Mouse (Mus musculus): ENCODE results near the gene Mydgf. TPM values are rescaled to one million over a fixed set of nuclear protein-coding genes. Genes with fewer than 3 reads are reported as not detected.

Gene Mydgf
- polyA plus RNA-seq, 1 experiment from 2014 or later, result 105 TPM

DNA sequence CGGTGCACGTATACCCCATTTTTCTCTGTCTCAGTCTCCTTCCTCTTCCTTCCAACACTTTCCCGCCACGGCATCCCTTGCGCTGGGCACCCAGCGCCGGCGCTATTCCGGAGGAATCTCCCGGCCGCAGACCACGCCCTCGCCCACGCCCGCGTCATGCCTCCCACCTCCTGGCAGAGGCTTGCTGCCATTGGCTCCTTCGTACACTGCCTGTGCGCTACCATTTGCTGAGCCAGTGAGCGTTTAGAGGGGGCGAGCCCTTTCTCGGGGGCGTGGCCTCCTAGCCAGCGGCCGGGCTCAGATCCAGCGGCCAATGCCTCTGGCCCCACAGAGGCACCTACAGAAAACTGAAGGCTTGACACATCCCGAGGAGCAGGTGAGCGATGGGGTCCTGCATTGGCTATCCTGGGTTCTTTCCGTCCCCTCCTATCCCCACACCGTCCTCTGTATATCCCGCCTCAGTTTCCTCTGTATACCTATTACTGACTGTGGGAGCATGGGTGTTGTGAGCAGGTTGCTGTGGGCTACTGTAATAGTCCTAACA is 21.4 kb downstream of the Mydgf start, which contains the start of gene Tnfaip8l1:
Gene Tnfaip8l1 (plus strand): TSS at position 247 of the 544 bp plus-strand sequence.
- H3K27me3 ChIP-seq (replicated peaks), result peaks cover 13% of the 10 kb centered on the region
- H3K9me3 ChIP-seq, result no peaks in the 10 kb centered on the region
- no peak within 1 kb of the TSS for H3K27ac ChIP-seq
- H3K4me2 ChIP-seq (replicated peaks), result peak within 1 kb of the TSS; percentile 88
- ATAC-seq, result peak; percentile 97
- peak within 1 kb of the TSS; percentile 45 for H3K4me3 ChIP-seq (replicated peaks)
- H3K4me1 ChIP-seq (replicated peaks), result peaks cover 27% of the 10 kb centered on the region
- no peaks in the 10 kb centered on the region for H3K36me3 ChIP-seq
- H3K9ac ChIP-seq, result peak within 1 kb of the TSS; percentile 37
- WGBS, result under 1% methylated on average over 30 of the region's 30 CpGs

- no peak for ATAC-seq
- Histone ChIP-seq H3K4me3 (replicated peaks) (no peak overlapping the region), H3K27ac (no peak overlapping the region), H3K9ac (no peak overlapping the region), H3K36me3 (no peaks in the 10 kb centered on the region), H3K27me3 (replicated peaks) (peaks cover 29% of the 10 kb centered on the region), H3K9me3 (no peaks in the 10 kb centered on the region), H3K4me2 (replicated peaks) (no peak overlapping the region), H3K4me1 (replicated peaks) (peaks cover 22% of the 10 kb centered on the region)
- 4% methylated on average over 9 of the region's 9 CpGs for WGBS
Observed at GRCm38 (mm10) chr17:56159729-56160128, 24.0 kb downstream of the Mydgf start.

- peaks cover 66% of the 10 kb centered on the region for H3K27me3 ChIP-seq (replicated peaks)
- H3K9ac ChIP-seq, result no peak overlapping the region
- no peak overlapping the region for H3K27ac ChIP-seq
- no peaks in the 10 kb centered on the region for H3K9me3 ChIP-seq
- peak; percentile 90 for ATAC-seq
- H3K4me1 ChIP-seq (replicated peaks), result peaks cover 10% of the 10 kb centered on the region
- no peaks in the 10 kb centered on the region for H3K36me3 ChIP-seq
- 27% methylated on average over 9 of the region's 9 CpGs for WGBS
- H3K4me2 ChIP-seq (replicated peaks), result no peak overlapping the region
- H3K4me3 ChIP-seq (replicated peaks), result no peak overlapping the region
Observed at GRCm38 (mm10) chr17:56153643-56154042, 30.1 kb downstream of the Mydgf start.

- 43% methylated on average over 2 of the region's 2 CpGs for WGBS
- H3K9ac ChIP-seq, result no peak overlapping the region
- H3K9me3 ChIP-seq, result no peaks in the 10 kb centered on the region
- H3K36me3 ChIP-seq, result no peaks in the 10 kb centered on the region
- H3K4me3 ChIP-seq (replicated peaks), result no peak overlapping the region
- H3K27me3 ChIP-seq (replicated peaks), result peaks cover 74% of the 10 kb centered on the region
- no peak for ATAC-seq
- no peak overlapping the region for H3K4me2 ChIP-seq (replicated peaks)
- no peak overlapping the region for H3K27ac ChIP-seq
- H3K4me1 ChIP-seq (replicated peaks), result peaks cover 10% of the 10 kb centered on the region
Observed at GRCm38 (mm10) chr17:56149897-56150296, 33.8 kb downstream of the Mydgf start.

DNA sequence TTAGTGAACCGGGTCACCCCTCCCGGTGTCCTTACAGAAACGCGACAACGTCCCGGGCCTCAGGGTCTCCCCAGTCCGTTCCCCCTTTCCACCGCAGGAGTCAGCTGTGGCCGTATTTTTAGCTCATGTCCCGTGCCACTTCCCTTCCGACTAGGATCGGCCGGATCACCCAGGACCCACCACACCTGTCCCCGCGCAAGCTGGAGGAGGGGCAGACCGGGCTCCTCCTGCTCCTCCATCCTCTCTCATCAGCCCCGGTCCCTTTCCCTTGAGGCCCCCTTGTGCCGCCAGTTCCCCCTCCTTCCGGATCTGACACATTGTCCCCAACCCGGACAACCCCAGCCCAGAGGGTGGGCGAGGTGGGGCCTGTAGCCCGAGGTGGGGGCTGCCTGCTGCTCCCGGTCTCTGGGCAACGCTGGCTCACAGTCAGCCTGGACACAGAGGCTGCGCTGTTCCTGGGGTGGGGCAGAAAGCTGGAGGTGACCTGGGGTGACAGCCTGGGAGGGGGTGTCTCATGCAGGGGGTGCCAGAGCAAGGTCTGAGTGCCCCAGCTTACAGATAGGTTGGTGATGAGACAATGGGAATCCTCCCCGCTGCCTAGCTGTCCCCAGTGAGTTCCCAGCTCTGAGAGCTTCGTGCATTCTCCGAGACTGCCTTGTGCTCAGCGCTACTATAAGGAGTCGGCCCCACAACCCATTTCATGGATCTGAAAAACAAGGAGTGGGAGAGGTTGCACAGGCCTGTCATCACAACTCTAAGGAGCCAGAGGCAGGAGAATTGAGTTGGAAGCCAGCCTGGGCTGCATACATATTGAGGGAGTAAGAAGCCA is 34.7 kb downstream of the Mydgf start:
- WGBS, result 2% methylated on average over 29 of the region's 30 CpGs
- Histone ChIP-seq H3K36me3 (no peaks in the 10 kb centered on the region), H3K27me3 (replicated peaks) (peaks cover 72% of the 10 kb centered on the region), H3K27ac (no peak overlapping the region), H3K9ac (no peak overlapping the region), H3K4me1 (replicated peaks) (peaks cover 10% of the 10 kb centered on the region), H3K9me3 (no peaks in the 10 kb centered on the region), H3K4me3 (replicated peaks) (peak overlapping the region; percentile 10), H3K4me2 (replicated peaks) (peak overlapping the region; percentile 54)
- no peak for ATAC-seq

DNA sequence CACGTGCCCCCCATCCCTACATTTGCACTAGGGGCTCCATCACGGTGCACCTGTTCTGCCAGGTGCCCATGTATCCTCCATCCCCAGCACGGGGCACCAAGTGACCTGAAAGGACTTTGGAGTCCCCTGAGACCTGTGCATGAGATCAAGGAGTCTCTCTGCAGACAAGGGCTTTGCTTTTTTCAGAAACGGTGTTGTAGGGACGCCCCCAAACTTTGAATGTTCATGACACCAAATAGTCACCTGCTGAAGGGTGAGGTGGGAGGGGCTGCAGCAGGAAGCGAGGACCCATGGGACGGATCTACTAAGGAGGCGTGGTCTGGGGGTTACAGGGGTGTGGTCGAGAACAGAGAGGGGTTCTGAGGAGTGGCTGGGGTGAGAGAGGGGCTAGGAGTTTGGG is 35.4 kb downstream of the Mydgf start:
- H3K9ac ChIP-seq, result no peak overlapping the region
- peaks cover 6% of the 10 kb centered on the region for H3K4me1 ChIP-seq (replicated peaks)
- H3K27me3 ChIP-seq (replicated peaks), result peaks cover 70% of the 10 kb centered on the region
- ATAC-seq, result no peak
- H3K4me3 ChIP-seq (replicated peaks), result 0 out of 2 replicates have a peak overlapping the region, but pooled peaks have one; percentile 10
- no peaks in the 10 kb centered on the region for H3K9me3 ChIP-seq
- no peak overlapping the region for H3K27ac ChIP-seq
- no peaks in the 10 kb centered on the region for H3K36me3 ChIP-seq
- H3K4me2 ChIP-seq (replicated peaks), result peak overlapping the region; percentile 54
- WGBS, result 19% methylated on average over 9 of the region's 9 CpGs

GRCm38 (mm10) chr17:56147420-56147819 is 36.3 kb downstream of the Mydgf start:
- Histone ChIP-seq H3K4me2 (replicated peaks) (no peak overlapping the region), H3K4me1 (replicated peaks) (peaks cover 7% of the 10 kb centered on the region), H3K36me3 (no peaks in the 10 kb centered on the region), H3K27me3 (replicated peaks) (peaks cover 78% of the 10 kb centered on the region), H3K9me3 (no peaks in the 10 kb centered on the region), H3K4me3 (replicated peaks) (no peak overlapping the region), H3K9ac (no peak overlapping the region), H3K27ac (no peak overlapping the region)
- no peak for ATAC-seq
- 56% methylated on average over 12 of the region's 12 CpGs for WGBS

DNA sequence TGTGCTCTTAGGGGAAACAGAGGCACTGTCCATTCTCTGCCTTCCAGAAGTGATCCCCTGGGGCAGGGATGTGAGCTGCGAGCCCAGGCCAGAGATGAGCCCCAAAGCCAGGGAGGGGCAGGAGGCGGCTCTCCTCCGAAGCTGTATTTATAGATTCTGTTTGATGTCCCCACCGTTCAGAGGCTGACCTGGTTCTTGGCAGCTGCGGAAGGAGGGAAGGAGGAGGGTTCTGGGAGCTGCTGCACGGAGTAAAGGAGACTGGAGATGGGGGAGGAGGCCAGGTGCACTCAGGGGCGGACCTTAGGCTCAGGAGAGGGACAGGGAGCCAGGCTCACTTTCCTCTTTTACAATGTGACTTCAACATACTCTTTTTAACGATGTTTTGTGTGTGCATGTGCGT is 37.6 kb downstream of the Mydgf start:
- peaks cover 90% of the 10 kb centered on the region for H3K27me3 ChIP-seq (replicated peaks)
- H3K4me3 ChIP-seq (replicated peaks), result no peak overlapping the region
- no peak for ATAC-seq
- H3K4me2 ChIP-seq (replicated peaks), result no peak overlapping the region
- no peak overlapping the region for H3K27ac ChIP-seq
- H3K9me3 ChIP-seq, result no peaks in the 10 kb centered on the region
- 24% methylated on average over 9 of the region's 9 CpGs for WGBS
- H3K9ac ChIP-seq, result no peak overlapping the region
- H3K4me1 ChIP-seq (replicated peaks), result peaks cover 18% of the 10 kb centered on the region
- no peaks in the 10 kb centered on the region for H3K36me3 ChIP-seq

DNA sequence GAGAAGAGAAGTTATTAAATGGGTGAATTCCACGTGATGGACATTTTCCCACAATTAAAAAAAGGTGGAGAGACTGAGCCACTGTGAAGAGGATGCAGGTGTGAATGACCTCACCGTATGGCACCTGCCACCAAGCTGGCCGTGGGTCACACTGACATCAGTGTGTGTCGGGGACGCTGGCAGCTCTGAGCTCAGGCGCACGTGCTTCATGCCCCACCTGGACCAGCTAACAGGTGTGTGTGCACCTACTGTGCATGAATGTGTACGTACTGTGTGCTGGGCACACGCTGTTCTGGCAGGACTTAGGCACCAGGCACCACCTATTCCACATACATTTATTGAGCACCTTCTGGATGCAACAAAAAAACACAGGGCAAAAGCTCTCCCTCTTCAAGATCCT is 39.2 kb downstream of the Mydgf start:
- ATAC-seq, result no peak
- Histone ChIP-seq H3K4me3 (replicated peaks) (no peak overlapping the region), H3K4me1 (replicated peaks) (peaks cover 27% of the 10 kb centered on the region), H3K27me3 (replicated peaks) (peaks cover 87% of the 10 kb centered on the region), H3K9me3 (no peaks in the 10 kb centered on the region), H3K36me3 (no peaks in the 10 kb centered on the region), H3K4me2 (replicated peaks) (no peak overlapping the region), H3K9ac (no peak overlapping the region), H3K27ac (no peak overlapping the region)
- 72% methylated on average over 9 of the region's 9 CpGs for WGBS

- ATAC-seq, result 0 out of 2 replicates have a peak, but pooled peaks have one; percentile 10
- no peaks in the 10 kb centered on the region for H3K36me3 ChIP-seq
- peaks cover 31% of the 10 kb centered on the region for H3K4me1 ChIP-seq (replicated peaks)
- H3K27me3 ChIP-seq (replicated peaks), result peaks cover 78% of the 10 kb centered on the region
- H3K4me2 ChIP-seq (replicated peaks), result peak overlapping the region; percentile 84
- no peak overlapping the region for H3K27ac ChIP-seq
- WGBS, result 5% methylated on average over 39 of the region's 47 CpGs
- H3K4me3 ChIP-seq (replicated peaks), result peak overlapping the region; percentile 39
- no peaks in the 10 kb centered on the region for H3K9me3 ChIP-seq
- H3K9ac ChIP-seq, result peak overlapping the region; percentile 26
Observed at GRCm38 (mm10) chr17:56141702-56142605, 41.8 kb downstream of the Mydgf start.

- no peak within 1 kb of the TSS for H3K27ac ChIP-seq
- ATAC-seq, result peak; percentile 41
- H3K9ac ChIP-seq, result peak within 1 kb of the TSS; percentile 52
- H3K9me3 ChIP-seq, result no peaks in the 10 kb centered on the region
- H3K27me3 ChIP-seq (replicated peaks), result peaks cover 59% of the 10 kb centered on the region
- WGBS, result 1% methylated on average over 69 of the region's 79 CpGs
- peak within 1 kb of the TSS; percentile 68 for H3K4me3 ChIP-seq (replicated peaks)
- H3K36me3 ChIP-seq, result no peaks in the 10 kb centered on the region
- H3K4me1 ChIP-seq (replicated peaks), result peaks cover 31% of the 10 kb centered on the region
- peak within 1 kb of the TSS; percentile 100 for H3K4me2 ChIP-seq (replicated peaks)
Observed at GRCm38 (mm10) chr17:56139858-56140595, 43.7 kb downstream of the Mydgf start, which contains the start of gene Sema6b. Sema6b (minus strand) TSS chr17:56140343.
